Mouse (Mus musculus): Measurements from ENCODE around the gene Maz. TPM values are rescaled to one million over a fixed set of nuclear protein-coding genes. Genes with fewer than 3 reads are reported as not detected.

The Maz gene
- polyA plus RNA-seq (2017; shearing (Covaris generic)) = 76.6 TPM

GRCm38 (mm10) chr7:127026984-127027726 lies at the start of gene Maz:
Maz (minus strand) TSS chr7:127027037.

GRCm38 (mm10) chr7:127041851-127042672 lies 15.2 kb upstream of the Maz start, which contains the start of gene Kif22:
Kif22 (minus strand) TSS chr7:127042471.

GRCm38 (mm10) chr7:127020901-127021562 lies 5.8 kb downstream of the Maz start, which contains the start of the genes Gm42742 and Prrt2:
Gm42742 (minus strand) TSS chr7:127021097.
Prrt2 (minus strand) TSS chr7:127021211.

GRCm38 (mm10) chr7:127016971-127017949 lies 9.6 kb downstream of the Maz start, which contains the start of gene Pagr1a:
Pagr1a (minus strand) TSS chr7:127017352.

GRCm38 (mm10) chr7:127016481-127016485 lies 10.6 kb downstream of the Maz start, which contains the start of gene Pagr1b:
Pagr1b (minus strand) TSS chr7:127016484.

GRCm38 (mm10) chr7:127014320-127014719 lies 12.5 kb downstream of the Maz start, which contains the start of gene Mvp:
Mvp (minus strand) TSS chr7:127014621.

GRCm38 (mm10) chr7:126975950-126976866 lies 50.6 kb downstream of the Maz start, which contains the start of gene Cdiptos:
Cdiptos (minus strand) TSS chr7:126976098.

GRCm38 (mm10) chr7:126975893-126975949 lies 51.1 kb downstream of the Maz start, which contains the start of gene Cdipt:
Cdipt (plus strand) TSS chr7:126975914.

Other genes with a start within 250 kb of the Maz start
- 5.2 TPM for gene Tbx6, start 245.6 kb downstream of the Maz start, polyA plus RNA-seq (2017; shearing (Covaris generic))
- 341 TPM for gene Ppp4c, start 234.5 kb downstream of the Maz start, polyA plus RNA-seq (2017; shearing (Covaris generic))
- not detected for gene Fam57b, start 229.4 kb downstream of the Maz start, polyA plus RNA-seq (2017; shearing (Covaris generic))
- not detected for gene 4930451I11Rik, start 195.4 kb downstream of the Maz start, polyA plus RNA-seq (2017; shearing (Covaris generic))
- gene Doc2a, start 179.6 kb downstream of the Maz start, polyA plus RNA-seq (2017; shearing (Covaris generic)) = not detected
- gene Hirip3, start 165.1 kb downstream of the Maz start, polyA plus RNA-seq (2017; shearing (Covaris generic)) = 10.0 TPM
- 49.0 TPM for gene Ino80e, start 164.7 kb downstream of the Maz start, polyA plus RNA-seq (2017; shearing (Covaris generic))
- gene Taok2, start 142.3 kb downstream of the Maz start, polyA plus RNA-seq (2017; shearing (Covaris generic)) = 44.2 TPM
- 32.2 TPM for gene Tmem219, start 104.1 kb downstream of the Maz start, polyA plus RNA-seq (2017; shearing (Covaris generic))
- 37.5 TPM for gene Kctd13, start 98.2 kb downstream of the Maz start, polyA plus RNA-seq (2017; shearing (Covaris generic))
- gene Asphd1, start 77.5 kb downstream of the Maz start, polyA plus RNA-seq (2017; shearing (Covaris generic)) = not detected
- gene Sez6l2, start 76.5 kb downstream of the Maz start, polyA plus RNA-seq (2017; shearing (Covaris generic)) = 0.36 TPM
- 143 TPM for gene Cdipt, start 51.1 kb downstream of the Maz start, polyA plus RNA-seq (2017; shearing (Covaris generic))
- 0.70 TPM for gene Cdiptos, start 50.9 kb downstream of the Maz start, polyA plus RNA-seq (2017; shearing (Covaris generic))
- 34.6 TPM for gene Mvp, start 12.4 kb downstream of the Maz start, polyA plus RNA-seq (2017; shearing (Covaris generic))
- 2.0 TPM for gene Pagr1b, start 10.6 kb downstream of the Maz start, polyA plus RNA-seq (2017; shearing (Covaris generic))
- 34.0 TPM for gene Pagr1a, start 9.7 kb downstream of the Maz start, polyA plus RNA-seq (2017; shearing (Covaris generic))
- gene Gm42742, start 5.9 kb downstream of the Maz start, polyA plus RNA-seq (2017; shearing (Covaris generic)) = 30.6 TPM
- 2.7 TPM for gene Prrt2, start 5.8 kb downstream of the Maz start, polyA plus RNA-seq (2017; shearing (Covaris generic))
- 4.4 TPM for gene Kif22, start 15.4 kb upstream of the Maz start, polyA plus RNA-seq (2017; shearing (Covaris generic))
- gene Zg16, start 60.3 kb upstream of the Maz start, polyA plus RNA-seq (2017; shearing (Covaris generic)) = not detected
- gene AI467606, start 64.3 kb upstream of the Maz start, polyA plus RNA-seq (2017; shearing (Covaris generic)) = 117 TPM
- gene Qprt, start 95.2 kb upstream of the Maz start, polyA plus RNA-seq (2017; shearing (Covaris generic)) = 9.7 TPM
- gene Spn, start 110.8 kb upstream of the Maz start, polyA plus RNA-seq (2017; shearing (Covaris generic)) = 42.1 TPM
- 47.5 TPM for gene Cd2bp2, start 169.0 kb upstream of the Maz start, polyA plus RNA-seq (2017; shearing (Covaris generic))
- gene Tbc1d10b, start 181.4 kb upstream of the Maz start, polyA plus RNA-seq (2017; shearing (Covaris generic)) = 47.3 TPM
- gene Mylpf, start 181.9 kb upstream of the Maz start, polyA plus RNA-seq (2017; shearing (Covaris generic)) = 25.5 TPM
- 15.9 TPM for gene Zfp553, start 206.0 kb upstream of the Maz start, polyA plus RNA-seq (2017; shearing (Covaris generic))
- 528 TPM for gene Sept1, start 206.1 kb upstream of the Maz start, polyA plus RNA-seq (2017; shearing (Covaris generic))
- 7.6 TPM for gene Zfp771, start 217.2 kb upstream of the Maz start, polyA plus RNA-seq (2017; shearing (Covaris generic))
- 10.1 TPM for gene Dctpp1, start 233.7 kb upstream of the Maz start, polyA plus RNA-seq (2017; shearing (Covaris generic))
- 26.9 TPM for gene Sephs2, start 247.0 kb upstream of the Maz start, polyA plus RNA-seq (2017; shearing (Covaris generic))

Data from naive thymus-derived CD4-positive, alpha-beta T cell, adult 5 months (primary cell).